Mouse (Mus musculus) liver, embryonic 14.5 days (tissue): ENCODE results near the gene Met. TPM values are rescaled to one million over a fixed set of nuclear protein-coding genes. Genes with fewer than 3 reads are reported as not detected.

Experiments
- ATAC-seq: fragments of 200-750 bp; cut with Nextera tagmentation; 2 replicates; pipeline ENCODE4 v1.8.0; 2017; ENCODE audit warnings: moderate number of reproducible peaks, mild to moderate bottlenecking, moderate library complexity; ENCODE audit not compliant: insufficient read depth
- DNase-seq, 3 experiments: peaks; one replicate each; pipeline ENCODE4 v3.0.0-alpha.2; 2012 to 2013; ENCODE audit warnings: low read depth in 3 of 3, low spot score in 3 of 3
- H3K27ac ChIP-seq: fragments of 300-500 bp; sonication (generic); 2 replicates; pipeline ENCODE4 v1.5.1; 2014; ENCODE audit warnings: moderate library complexity, mild to moderate bottlenecking, control low read depth, inconsistent platforms
- H3K27me3 ChIP-seq: fragments of 300-500 bp; sonication (generic); 2 replicates; pipeline ENCODE4 v1.6.1; 2014; ENCODE audit warnings: mild to moderate bottlenecking, low read length, moderate library complexity; ENCODE audit not compliant: control insufficient read depth, insufficient read depth
- H3K36me3 ChIP-seq: fragments of 300-500 bp; sonication (generic); replicated peaks from 2 replicates; pipeline ENCODE4 v1.6.1; 2014; ENCODE audit warnings: low read depth; ENCODE audit not compliant: control insufficient read depth, insufficient read depth
- H3K4me1 ChIP-seq, 2 experiments: fragments of 200-500 bp in 1 of 2; fragments of 300-500 bp in 1 of 2; sonication (generic) in 1 of 2; replicated peaks; 2 replicates each; pipeline ENCODE4 v1.6.1; 2012 to 2014; ENCODE audit warnings: antibody characterized with exemption in 1 of 2, inconsistent platforms in 1 of 2, low read length in 1 of 2; ENCODE audit not compliant: control insufficient read depth in 2 of 2, insufficient read depth in 2 of 2
- H3K4me2 ChIP-seq: fragments of 300-500 bp; sonication (generic); 2 replicates; pipeline ENCODE4 v1.6.1; 2014; ENCODE audit warnings: low read depth, mild to moderate bottlenecking, control low read depth, moderate library complexity
- H3K4me3 ChIP-seq, 2 experiments: fragments of 200-500 bp in 1 of 2; fragments of 300-500 bp in 1 of 2; sonication (generic) in 1 of 2; 2 replicates each; pipeline ENCODE4 v1.5.1; 2012 to 2014; ENCODE audit warnings: low read depth in 2 of 2, low read length in 2 of 2, mild to moderate bottlenecking in 2 of 2, control low read depth in 1 of 2, inconsistent platforms in 1 of 2, moderate library complexity in 1 of 2; ENCODE audit not compliant: insufficient read depth in 1 of 2
- H3K9ac ChIP-seq: fragments of 300-500 bp; sonication (generic); replicated peaks from 2 replicates; pipeline ENCODE4 v1.6.1; 2014; ENCODE audit warnings: mild to moderate bottlenecking, control low read depth, moderate library complexity
- H3K9me3 ChIP-seq: fragments of 300-500 bp; sonication (generic); 2 replicates; pipeline ENCODE4 v1.6.1; 2016; ENCODE audit warnings: low read length, mixed read lengths; ENCODE audit not compliant: control insufficient read depth
- CTCF ChIP-seq: IDR thresholded peaks from 2 replicates; pipeline ENCODE4 v1.5.1; 2016; ENCODE audit warnings: antibody characterized with exemption, low read depth, control low read depth
- EP300 ChIP-seq: IDR thresholded peaks from 2 replicates; pipeline ENCODE4 v1.6.1; 2016; ENCODE audit warnings: antibody characterized with exemption, low read depth
- WGBS: fragments of 180-500 bp; shearing (Covaris S2); extraction: QIAGEN DNeasy Blood & Tissue Kit; methylation state at CpG from one replicate; pipeline ENCODE4 v1.1.7; 2014; ENCODE audit not compliant: insufficient replicate concordance; 5-methylcytosine and 5-hydroxymethylcytosine counted together
- polyA plus RNA-seq, 2 experiments: library from polyadenylated mRNA; depleted of rRNA in 1 of 2; stranded (reverse) in 1 of 2; unstranded in 1 of 2; fragments of >200 nt; fragmentation: Nextera tagmentation in 1 of 2; extraction: Ambion mirVana in 1 of 2; gene quantifications; 2 replicates each; pipeline versions ENCODE4 v1.2.1 to v1.2.3; 2012 to 2014

Met gene
- polyA plus RNA-seq, 2 experiments: 3.1 to 5.5 TPM

DNA sequence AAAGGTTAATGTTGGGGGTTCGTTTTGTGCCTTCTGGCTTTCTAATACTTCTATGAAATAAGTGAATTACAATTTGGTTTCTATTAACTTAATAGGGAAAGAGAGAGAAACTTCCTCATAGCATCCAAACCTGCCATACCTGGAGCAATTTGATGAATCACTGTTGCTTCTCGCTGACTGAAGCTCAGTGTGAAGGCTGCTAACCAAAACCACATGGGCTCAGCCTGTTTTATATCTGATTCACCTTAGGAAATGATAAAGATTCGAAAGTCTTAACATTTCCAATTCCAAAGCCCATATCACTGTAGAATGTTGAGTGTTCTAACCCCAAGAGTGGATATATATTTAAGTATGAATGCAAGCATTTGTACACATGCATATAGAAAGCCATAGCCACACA is 41.9 kb downstream of the Met start:
- Histone ChIP-seq H3K4me2 (no peak overlapping the region), H3K9ac (no peak overlapping the region), H3K9me3 (no peaks in the 10 kb centered on the region), H3K27me3 (no peaks in the 10 kb centered on the region), H3K4me3 (no peak overlapping the region), H3K4me1 (peaks cover 0 to 5% of the 10 kb centered on the region in 2 experiments; a peak in 1 of 4 replicates), H3K27ac (no peak overlapping the region), H3K36me3 (no peaks in the 10 kb centered on the region)
- no peak for TF ChIP-seq EP300
- no peak for TF ChIP-seq CTCF
- WGBS: 36% methylated on average over 3 of the region's 3 CpGs
- no peak for DNase-seq
- no peak for ATAC-seq

DNA sequence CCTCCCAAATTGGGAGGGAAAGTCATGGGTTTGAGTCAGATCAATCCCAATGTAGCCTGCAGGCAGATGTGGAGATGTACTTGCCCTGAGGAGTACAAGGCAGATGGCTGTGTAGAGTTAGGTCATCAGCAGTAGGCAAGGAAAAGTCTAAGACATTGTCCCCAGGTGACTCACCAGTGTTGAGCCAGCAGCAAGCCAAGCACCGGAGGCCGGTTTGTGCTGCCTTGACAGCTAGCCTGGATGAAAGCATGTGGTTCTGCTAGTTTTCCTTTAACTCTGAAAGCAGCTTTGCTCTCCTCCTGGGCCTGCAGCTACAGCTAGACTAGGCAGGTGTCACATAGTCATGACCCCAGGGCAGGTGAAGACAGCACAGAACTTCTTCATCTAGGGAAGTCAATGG is 43.2 kb downstream of the Met start:
- no peak overlapping the region for H3K27ac ChIP-seq
- H3K9ac ChIP-seq: no peak overlapping the region
- H3K4me1 ChIP-seq: peaks cover 0 to 5% of the 10 kb centered on the region in 2 experiments; a peak in 1 of 4 replicates
- H3K36me3 ChIP-seq: no peaks in the 10 kb centered on the region
- no peaks in the 10 kb centered on the region for H3K9me3 ChIP-seq
- H3K27me3 ChIP-seq: no peaks in the 10 kb centered on the region
- 68% methylated on average over 2 of the region's 2 CpGs for WGBS
- no peak overlapping the region for H3K4me2 ChIP-seq
- no peak for TF ChIP-seq EP300
- TF ChIP-seq CTCF: no peak
- no peak for ATAC-seq
- H3K4me3 ChIP-seq: no peak overlapping the region
- DNase-seq: no peak

DNA sequence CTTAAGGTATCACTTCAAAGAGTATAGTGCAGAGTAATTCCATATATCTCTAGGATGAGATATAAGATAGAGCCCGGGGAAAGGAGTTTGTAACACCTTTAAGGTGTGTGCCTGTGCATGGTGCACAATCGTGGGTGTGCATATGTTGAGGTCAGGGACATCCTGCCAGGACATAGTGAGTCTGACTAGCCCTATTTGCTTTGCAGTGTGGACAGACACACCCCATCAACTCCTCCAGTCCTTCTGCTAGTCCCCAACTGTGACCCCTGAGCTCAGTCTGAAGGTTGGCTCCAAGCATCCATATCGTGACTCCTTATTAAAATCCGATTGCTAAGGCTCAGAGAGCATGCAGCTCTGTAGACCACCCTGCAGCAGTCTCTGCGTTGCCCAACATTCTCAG is 44.6 kb downstream of the Met start:
- Histone ChIP-seq H3K27ac (no peak overlapping the region), H3K4me3 (no peak overlapping the region), H3K36me3 (no peaks in the 10 kb centered on the region), H3K4me1 (peaks cover 0 to 5% of the 10 kb centered on the region in 2 experiments; a peak in 1 of 4 replicates), H3K4me2 (no peak overlapping the region), H3K27me3 (no peaks in the 10 kb centered on the region), H3K9ac (no peak overlapping the region), H3K9me3 (no peaks in the 10 kb centered on the region)
- no peak for ATAC-seq
- TF ChIP-seq CTCF: no peak
- TF ChIP-seq EP300: no peak
- no peak for DNase-seq
- WGBS: 44% methylated on average over 5 of the region's 5 CpGs

DNA sequence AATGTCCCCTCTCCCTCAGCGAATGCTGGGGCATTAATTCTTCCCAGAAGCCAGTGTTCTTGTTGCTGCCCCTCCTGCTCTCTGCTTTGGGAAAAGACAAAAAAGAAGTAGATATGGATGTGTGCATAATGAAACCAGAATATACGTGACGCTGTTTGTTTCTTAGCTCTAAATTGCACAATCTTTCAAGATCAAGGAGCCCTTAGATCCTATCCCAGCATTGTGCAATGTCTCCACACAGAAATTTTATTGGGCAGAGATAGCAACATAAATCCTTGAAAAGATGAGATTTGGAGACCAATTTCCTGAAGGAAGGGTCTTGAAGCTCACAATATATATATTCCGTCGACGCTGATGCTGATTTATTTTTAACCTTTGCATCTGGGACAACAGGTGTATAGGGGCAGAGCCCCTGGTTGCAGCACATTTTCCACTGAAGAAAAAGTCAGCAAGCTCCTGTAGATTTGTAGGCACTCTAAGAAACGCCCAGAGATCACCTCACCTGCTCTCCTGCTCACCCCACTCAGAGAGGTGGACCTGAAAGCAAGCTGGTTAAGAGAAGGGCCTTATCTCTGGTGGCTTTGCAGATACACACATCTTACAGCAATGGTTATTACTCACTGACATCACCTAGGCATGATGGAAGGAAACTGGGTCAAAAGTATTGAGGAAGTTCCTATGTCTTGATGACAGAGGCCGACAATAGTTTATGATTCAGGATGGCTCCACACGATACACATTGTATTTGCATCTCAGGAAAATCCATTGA is 45.2 kb downstream of the Met start:
- Histone ChIP-seq H3K9ac (no peak overlapping the region), H3K27ac (no peak overlapping the region), H3K9me3 (no peaks in the 10 kb centered on the region), H3K4me2 (no peak overlapping the region), H3K27me3 (no peaks in the 10 kb centered on the region), H3K4me1 (0 out of 4 replicates have a peak, but pooled peaks cover 0 to 5% of the 10 kb centered on the region in 2 experiments), H3K36me3 (no peaks in the 10 kb centered on the region), H3K4me3 (no peak overlapping the region)
- DNase-seq (no peak), ATAC-seq (no peak)
- no peak for TF ChIP-seq EP300
- no peak for TF ChIP-seq CTCF
- 69% methylated on average over 9 of the region's 9 CpGs for WGBS

DNA sequence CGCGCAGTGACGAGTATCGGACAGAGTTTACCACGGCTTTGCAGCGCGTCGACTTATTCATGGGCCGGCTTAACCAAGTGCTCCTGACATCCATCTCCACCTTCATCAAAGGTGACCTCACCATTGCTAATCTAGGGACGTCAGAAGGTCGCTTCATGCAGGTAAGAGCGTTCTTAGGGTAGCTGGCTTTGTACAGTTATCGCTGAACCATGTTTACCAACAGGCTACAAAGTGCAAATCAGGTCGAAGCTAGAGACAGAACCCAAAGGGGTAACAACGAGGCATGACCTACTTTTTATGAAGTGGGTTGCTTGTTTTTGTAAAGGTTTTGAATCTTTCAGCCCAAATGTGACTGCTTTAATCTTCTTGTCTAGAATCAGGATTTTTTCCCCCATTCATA is 49.8 kb downstream of the Met start:
- Histone ChIP-seq H3K4me1 (peaks cover 0 to 2% of the 10 kb centered on the region in 2 experiments; a peak in 1 of 4 replicates), H3K9me3 (no peaks in the 10 kb centered on the region), H3K9ac (no peak overlapping the region), H3K36me3 (no peaks in the 10 kb centered on the region), H3K4me2 (no peak overlapping the region), H3K27me3 (no peaks in the 10 kb centered on the region), H3K27ac (no peak overlapping the region), H3K4me3 (no peak overlapping the region)
- TF ChIP-seq EP300: no peak
- TF ChIP-seq CTCF: no peak
- DNase-seq: no peak
- 76% methylated on average over 15 of the region's 15 CpGs for WGBS
- no peak for ATAC-seq
